Mouse (Mus musculus) CH12.LX (cell line): Measurements from ENCODE around the gene Anp32a. TPM values are rescaled to one million over a fixed set of nuclear protein-coding genes. Genes with fewer than 3 reads are reported as not detected.
A peak's percentile ranks its signal among the peaks of the same experiment; 100 is the strongest.

Experiments
- DNase-seq: peaks from one replicate; pipeline ENCODE4 v3.0.0-alpha.2; 2013; ENCODE audit errors: extremely low read depth
- H3K27ac ChIP-seq: 2 replicates; pipeline ENCODE4 v1.5.1; 2012; ENCODE audit warnings: low read depth, mild to moderate bottlenecking, control low read depth, moderate library complexity; ENCODE audit not compliant: insufficient read depth
- H3K27me3 ChIP-seq: replicated peaks from 2 replicates; pipeline ENCODE3; 2012; ENCODE audit warnings: inconsistent platforms
- H3K36me3 ChIP-seq, 2 experiments: replicated peaks in 1 of 2; 2 replicates each; pipeline versions ENCODE3 to v1.6.1; 2012; ENCODE audit warnings: inconsistent platforms in 1 of 2, low read length in 1 of 2, mild to moderate bottlenecking in 1 of 2, mixed read lengths in 1 of 2, moderate library complexity in 1 of 2; ENCODE audit not compliant: control insufficient read depth in 1 of 2, insufficient read depth in 1 of 2
- H3K4me1 ChIP-seq, 2 experiments: 2 replicates each; pipeline ENCODE4 v1.6.1; 2012; ENCODE audit warnings: inconsistent platforms in 1 of 2, moderate library complexity in 1 of 2; ENCODE audit not compliant: insufficient read depth in 2 of 2, control insufficient read depth in 1 of 2
- H3K4me2 ChIP-seq: 2 replicates; pipeline ENCODE4 v1.6.1; 2012; ENCODE audit warnings: low read depth, mild to moderate bottlenecking, control low read depth; ENCODE audit not compliant: poor library complexity, insufficient read depth, severe bottlenecking
- H3K4me3 ChIP-seq, 3 experiments: fragments of 150-350 bp in 1 of 3; sonication (generic) in 1 of 3; replicated peaks in 1 of 3; 2 replicates each; pipeline versions ENCODE3 to v1.5.1; 2011 to 2012; ENCODE audit warnings: low read depth in 2 of 3, low read length in 2 of 3, mild to moderate bottlenecking in 2 of 3, moderate library complexity in 2 of 3, control low read depth in 1 of 3, improper control_type of control experiment in 1 of 3, inconsistent platforms in 1 of 3, mixed read lengths in 1 of 3; ENCODE audit not compliant: poor library complexity in 1 of 3
- H3K79me2 ChIP-seq: replicated peaks from 2 replicates; pipeline ENCODE4 v1.6.1; 2012; ENCODE audit warnings: mild to moderate bottlenecking, moderate library complexity; ENCODE audit not compliant: control insufficient read depth, poor library complexity, insufficient read depth, severe bottlenecking; ENCODE audit errors: extremely low read depth
- H3K9ac ChIP-seq: 2 replicates; pipeline ENCODE4 v1.6.1; 2012; ENCODE audit warnings: low read depth, mild to moderate bottlenecking, control low read depth, moderate library complexity; ENCODE audit not compliant: insufficient read depth
- H3K9me3 ChIP-seq: replicated peaks from 2 replicates; pipeline ENCODE3; 2012; ENCODE audit warnings: low read length, inconsistent platforms, mixed read lengths
- BHLHE40 ChIP-seq: IDR thresholded peaks from 2 replicates; pipeline ENCODE4 v1.6.1; 2011; ENCODE audit warnings: mild to moderate bottlenecking, low read depth, low read length, improper control_type of control experiment
- CHD2 ChIP-seq: IDR thresholded peaks from 2 replicates; pipeline ENCODE4 v1.6.1; 2011; ENCODE audit warnings: low read length, improper control_type of control experiment
- EP300 ChIP-seq: IDR thresholded peaks from 2 replicates; pipeline ENCODE4 v1.6.1; 2011; ENCODE audit warnings: low read length, improper control_type of control experiment
- IRF4 ChIP-seq: IDR thresholded peaks from 2 replicates; pipeline ENCODE4 v1.6.1; 2014; ENCODE audit warnings: low read depth, mild to moderate bottlenecking, inconsistent platforms, low read length, improper control_type of control experiment
- JUN ChIP-seq: IDR thresholded peaks from 2 replicates; pipeline ENCODE4 v1.6.1; 2011; ENCODE audit warnings: low read depth, mild to moderate bottlenecking, low read length, improper control_type of control experiment, moderate library complexity; ENCODE audit not compliant: insufficient read depth
- KAT2A ChIP-seq: IDR thresholded peaks from 2 replicates; pipeline ENCODE4 v1.6.1; 2012; ENCODE audit warnings: low read length, improper control_type of control experiment, inconsistent platforms; ENCODE audit not compliant: insufficient replicate concordance
- NELFE ChIP-seq: IDR thresholded peaks from 2 replicates; pipeline ENCODE4 v1.6.1; 2011; ENCODE audit warnings: low read depth, low read length, improper control_type of control experiment
- NRF1 ChIP-seq: IDR thresholded peaks from 2 replicates; pipeline ENCODE4 v1.6.1; 2014; ENCODE audit warnings: low read depth, mild to moderate bottlenecking, inconsistent platforms, low read length, improper control_type of control experiment, moderate library complexity
- POLR2A ChIP-seq: IDR thresholded peaks from 2 replicates; pipeline ENCODE4 v1.6.1; 2011; ENCODE audit warnings: low read depth, mild to moderate bottlenecking, improper control_type of control experiment, low read length
- POLR2AphosphoS2 ChIP-seq: IDR thresholded peaks from 2 replicates; pipeline ENCODE4 v1.6.1; 2011; ENCODE audit warnings: low read depth, low read length, improper control_type of control experiment
- RAD21 ChIP-seq: IDR thresholded peaks from 2 replicates; pipeline ENCODE4 v1.6.1; 2011; ENCODE audit warnings: low read depth, mild to moderate bottlenecking, low read length, improper control_type of control experiment, moderate library complexity
- RCOR1 ChIP-seq: conservative IDR thresholded peaks from 2 replicates; pipeline ENCODE4 v1.6.1; 2012; ENCODE audit warnings: low read depth, mild to moderate bottlenecking, inconsistent platforms, low read length, improper control_type of control experiment
- SIN3A ChIP-seq: IDR thresholded peaks from 2 replicates; pipeline ENCODE4 v1.6.1; 2012; ENCODE audit warnings: low read length, improper control_type of control experiment, inconsistent platforms
- SMC3 ChIP-seq: IDR thresholded peaks from 2 replicates; pipeline ENCODE4 v1.6.1; 2011; ENCODE audit warnings: low read depth, low read length, improper control_type of control experiment
- TBP ChIP-seq: conservative IDR thresholded peaks from 2 replicates; pipeline ENCODE4 v1.6.1; 2011; ENCODE audit warnings: low read depth, low read length, improper control_type of control experiment
- TCF12 ChIP-seq: IDR thresholded peaks from 2 replicates; pipeline ENCODE4 v1.6.1; 2014; ENCODE audit warnings: low read depth, mild to moderate bottlenecking, inconsistent platforms, low read length, improper control_type of control experiment
- UBTF ChIP-seq: IDR thresholded peaks from 2 replicates; pipeline ENCODE4 v1.6.1; 2012; ENCODE audit warnings: low read depth, mild to moderate bottlenecking, inconsistent platforms, low read length, improper control_type of control experiment, moderate library complexity
- USF1 ChIP-seq: IDR thresholded peaks from 2 replicates; pipeline ENCODE4 v1.6.1; 2014; ENCODE audit warnings: low read depth, mild to moderate bottlenecking, inconsistent platforms, low read length, improper control_type of control experiment
- ZKSCAN1 ChIP-seq: IDR thresholded peaks from 2 replicates; pipeline ENCODE4 v1.6.1; 2012; ENCODE audit warnings: low read depth, inconsistent platforms, low read length, improper control_type of control experiment, borderline replicate concordance
- ZMIZ1 ChIP-seq: IDR thresholded peaks from 2 replicates; pipeline ENCODE4 v1.6.1; 2012; ENCODE audit warnings: low read depth, mild to moderate bottlenecking, inconsistent platforms, low read length, improper control_type of control experiment
- dilution Hi-C: fragments of 300-500 bp; cut with MboI; formaldehyde crosslinking; loops from 2 replicates; pipeline ENCODE4 v1.14.3; 2020; ENCODE audit warnings: low sequenced_read_pairs; ENCODE audit not compliant: extremely low pct_unique_long_range_greater_than_20kb, extremely low pct_ligation_motif_present
- in situ Hi-C: fragments of 300-500 bp; cut with MboI; formaldehyde crosslinking; loops from 3 replicates; pipeline ENCODE4 v1.14.3; 2019; ENCODE audit warnings: low sequenced_read_pairs, low pct_ligation_motif_present, low pct_unique_long_range_greater_than_20kb, mixed read lengths
- polyA plus RNA-seq: library from polyadenylated mRNA; unstranded; fragments of >175 nt; gene quantifications from 2 replicates; pipeline ENCODE4 v1.2.1, GENCODE M21; 2012; ENCODE audit warnings: low read depth; ENCODE audit not compliant: insufficient read length
- total RNA-seq, 2 experiments: library from RNA; depleted of rRNA; stranded (reverse); fragments of 300-350 nt in 1 of 2; fragments of >200 nt in 1 of 2; gene quantifications; 2 replicates each; pipeline ENCODE4 v1.2.3; 2012 to 2014

Anp32a gene
- total and polyA plus RNA-seq, 3 experiments: 585 to 1,207 (median 869) TPM

GRCm38 (mm10) chr9:62381402-62381913 lies 40.4 kb downstream of the Anp32a start:
- no peak overlapping the region for H3K9ac ChIP-seq

GRCm38 (mm10) chr9:62382519-62383084 lies 41.5 kb downstream of the Anp32a start:
- Histone ChIP-seq H3K4me3 (no peak overlapping the region), H3K9me3 (no peaks in the 10 kb centered on the region), H3K9ac (no peak overlapping the region), H3K79me2 (no peaks in the 10 kb centered on the region), H3K36me3 (peaks cover 16 to 35% of the 10 kb centered on the region in 2 experiments), H3K27me3 (no peaks in the 10 kb centered on the region), H3K4me1 (peaks cover 10 to 36% of the 10 kb centered on the region in 2 experiments; a peak in 3 of 4 replicates), H3K27ac (no peak overlapping the region), H3K4me2 (no peak overlapping the region)
- DNase-seq: no peak
- dilution Hi-C loops: no loop called here
- in situ Hi-C loops: no loop called here
- TF ChIP-seq RAD21 (no peak), EP300 (no peak), UBTF (no peak), SMC3 (no peak), BHLHE40 (no peak), ZMIZ1 (no peak), SIN3A (no peak), CHD2 (no peak), NRF1 (no peak), NELFE (no peak), RCOR1 (no peak), TCF12 (no peak), TBP (no peak), KAT2A (no peak), POLR2A (no peak), IRF4 (no peak), JUN (no peak), ZKSCAN1 (no peak)

More at GRCm38 (mm10) chr9:62381402-62381913, 40.4 kb downstream of the Anp32a start:
- in situ Hi-C loops: no loop called here
- H3K36me3 ChIP-seq: peaks cover 26 to 46% of the 10 kb centered on the region in 2 experiments
- no peak overlapping the region for H3K4me3 ChIP-seq
- no peak overlapping the region for H3K27ac ChIP-seq
- no peaks in the 10 kb centered on the region for H3K9me3 ChIP-seq
- TF ChIP-seq POLR2A (peak; percentile 0; the same call in 1 of the 2 replicates), POLR2AphosphoS2 (peak; percentile 14; the same call in 1 of the 2 replicates), USF1 (no peak), ZKSCAN1 (no peak), CHD2 (0 out of 2 replicates have a peak, but pooled peaks have one; percentile 16)
- dilution Hi-C loops: no loop called here
- no peaks in the 10 kb centered on the region for H3K27me3 ChIP-seq
- H3K4me2 ChIP-seq: no peak overlapping the region
- DNase-seq: no peak
- H3K79me2 ChIP-seq: no peaks in the 10 kb centered on the region; the same call in 1 of the 2 replicates
- H3K4me1 ChIP-seq: peaks cover 20 to 43% of the 10 kb centered on the region in 2 experiments
